Mouse (Mus musculus): ENCODE measurements around the gene Hist1h4n. TPM values are rescaled to one million over a fixed set of nuclear protein-coding genes. Genes with fewer than 3 reads are reported as not detected.
"Not testable (repeated sequence)": the region's sequence is repeated elsewhere in the genome, so short reads cannot be mapped to it uniquely, and the experiment has no call there.

Hist1h4n gene
- total and polyA plus RNA-seq, 2 experiments from 2014 or later, result 1.7 to 1,972 TPM

DNA sequence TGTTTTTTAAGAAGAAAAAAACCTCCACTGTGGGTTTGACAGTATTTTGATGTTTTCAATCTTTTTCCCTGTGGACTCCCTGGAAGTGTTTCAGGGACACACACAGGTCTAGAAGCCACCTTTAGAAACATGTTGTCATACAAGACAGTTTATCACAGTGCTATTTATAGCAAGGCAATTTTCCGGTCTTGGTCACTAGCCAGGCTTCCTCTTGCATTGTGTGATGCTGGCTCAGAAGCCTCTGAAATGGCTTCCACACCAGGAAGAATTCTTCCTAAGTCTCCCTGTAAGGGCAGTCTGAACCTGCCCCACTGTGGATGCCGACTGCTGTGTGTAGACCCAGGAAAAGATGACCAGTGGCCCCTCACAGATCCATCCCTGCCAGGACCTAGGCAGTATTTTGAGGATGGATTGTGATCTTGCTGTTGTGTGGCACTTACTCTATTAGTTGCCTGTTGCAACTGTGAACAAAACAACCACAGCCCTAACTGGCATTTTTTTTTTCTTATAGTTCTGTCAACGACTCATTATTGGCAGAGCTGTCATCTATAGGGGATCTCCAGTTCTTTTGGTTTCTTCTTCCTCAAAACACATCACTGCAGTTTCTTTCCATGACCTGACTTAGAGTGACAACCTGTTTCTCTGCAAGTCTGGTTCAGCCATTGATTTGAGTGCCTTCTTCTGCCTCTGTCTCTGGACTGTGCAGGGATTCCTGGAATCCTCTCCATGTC is 20.4 kb upstream of the Hist1h4n start:
- no peak overlapping the region for H3K4me3 ChIP-seq (ENCODE audit: low read depth, low read length)
- H3K36me3 ChIP-seq (ENCODE audit: insufficient read depth, low read length), result no peaks in the 10 kb centered on the region
- no peaks in the 10 kb centered on the region for H3K9me3 ChIP-seq (ENCODE audit: low read length)
- ATAC-seq (ENCODE audit: low FRiP score), result no peak
- TF ChIP-seq CTCF (IDR thresholded peaks at IDR 0.05), result no peak
- no peak overlapping the region for H3K27ac ChIP-seq (ENCODE audit: low read depth, low read length)
- 73% methylated on average over 3 of the region's 3 CpGs for WGBS
- H3K9ac ChIP-seq (replicated peaks; ENCODE audit: low read length, poor library complexity, severe bottlenecking), result no peak overlapping the region
- no peaks in the 10 kb centered on the region for H3K27me3 ChIP-seq (ENCODE audit: insufficient read depth, low read length)
- H3K4me2 ChIP-seq (ENCODE audit: low read depth, low read length, poor library complexity, severe bottlenecking), result no peak overlapping the region
- H3K4me1 ChIP-seq (ENCODE audit: insufficient read depth, low read length), result no peaks in the 10 kb centered on the region
- DNase-seq (ENCODE audit: low spot score), result no peak

DNA sequence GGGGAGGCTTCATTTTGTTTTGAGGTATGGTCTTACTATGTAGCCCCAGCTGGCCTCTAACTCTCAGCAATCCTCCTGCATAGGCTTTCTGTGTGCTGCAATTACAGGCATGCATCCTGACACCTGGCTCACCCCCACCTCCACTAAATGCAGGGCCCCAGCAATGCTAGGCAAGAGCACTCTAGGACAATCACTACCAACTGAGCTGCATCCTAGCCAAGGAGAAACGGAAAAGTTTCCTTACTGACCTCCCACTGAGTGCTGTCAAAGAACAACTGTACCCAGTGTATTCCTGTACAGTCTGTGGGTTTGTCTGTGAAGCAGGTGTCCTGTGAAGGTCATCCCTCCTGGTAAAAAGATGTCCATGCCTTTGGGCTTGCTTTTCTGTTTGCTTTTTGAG is 18.7 kb upstream of the Hist1h4n start:
- H3K4me3 ChIP-seq (ENCODE audit: low read depth, low read length); H3K4me2 ChIP-seq (ENCODE audit: low read depth, low read length, poor library complexity, severe bottlenecking); H3K9me3 ChIP-seq (ENCODE audit: low read length); DNase-seq (ENCODE audit: low spot score); ATAC-seq (ENCODE audit: low FRiP score); H3K27me3 ChIP-seq (ENCODE audit: insufficient read depth, low read length); H3K36me3 ChIP-seq (ENCODE audit: insufficient read depth, low read length); H3K27ac ChIP-seq (ENCODE audit: low read depth, low read length); H3K4me1 ChIP-seq (ENCODE audit: insufficient read depth, low read length); H3K9ac ChIP-seq (replicated peaks; ENCODE audit: low read length, poor library complexity, severe bottlenecking): not testable (repeated sequence)
- WGBS, result 25% methylated on average over 1 of the region's 1 CpGs

DNA sequence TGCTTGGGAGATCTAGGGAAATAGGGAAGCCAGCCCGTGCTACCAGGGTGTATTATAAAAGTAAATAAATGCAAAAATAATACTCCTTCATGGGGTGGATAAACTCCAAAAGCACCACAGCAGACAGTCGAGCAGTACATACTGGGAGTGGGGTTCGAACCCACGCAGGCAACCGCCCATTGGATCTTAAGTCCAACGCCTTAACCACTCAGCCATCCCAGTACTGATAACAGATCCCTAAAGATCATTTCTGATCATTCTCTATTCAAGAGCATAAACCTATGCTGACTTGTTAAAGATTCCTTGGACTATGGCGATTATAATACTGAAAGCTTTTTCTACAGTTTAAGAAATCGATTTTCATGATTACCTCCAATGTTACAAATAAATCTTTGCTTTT is 15.9 kb upstream of the Hist1h4n start:
- no peak for TF ChIP-seq CTCF (IDR thresholded peaks at IDR 0.05)
- no peak for DNase-seq (ENCODE audit: low spot score)
- Histone ChIP-seq H3K9ac (replicated peaks; ENCODE audit: low read length, poor library complexity, severe bottlenecking) (no peak overlapping the region), H3K9me3 (ENCODE audit: low read length) (no peaks in the 10 kb centered on the region), H3K4me1 (ENCODE audit: insufficient read depth, low read length) (no peaks in the 10 kb centered on the region), H3K4me2 (ENCODE audit: low read depth, low read length, poor library complexity, severe bottlenecking) (no peak overlapping the region), H3K27ac (ENCODE audit: low read depth, low read length) (no peak overlapping the region), H3K36me3 (ENCODE audit: insufficient read depth, low read length) (no peaks in the 10 kb centered on the region), H3K4me3 (ENCODE audit: low read depth, low read length) (no peak overlapping the region), H3K27me3 (ENCODE audit: insufficient read depth, low read length) (no peaks in the 10 kb centered on the region)
- no peak for ATAC-seq (ENCODE audit: low FRiP score)
- WGBS, result 24% methylated on average over 8 of the region's 8 CpGs

DNA sequence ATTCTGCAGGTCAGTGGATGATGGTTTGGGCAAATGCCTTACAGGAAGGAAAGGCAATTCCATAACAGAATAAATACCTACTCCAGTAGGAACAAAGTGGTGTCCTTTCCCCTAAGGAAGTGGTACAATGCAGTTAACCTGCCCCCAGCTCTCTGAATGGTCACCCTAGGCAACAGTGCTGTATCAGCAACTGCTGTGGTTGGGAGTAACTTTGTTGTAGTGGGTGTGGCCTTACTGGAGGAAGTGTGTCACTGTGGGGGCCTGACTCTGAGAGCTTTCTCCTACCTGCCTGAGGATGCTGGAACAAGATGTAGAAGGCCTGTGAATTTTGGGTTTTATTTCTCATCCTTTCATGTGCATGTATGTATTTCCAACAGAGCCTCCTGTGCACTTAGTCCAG is 14.4 kb upstream of the Hist1h4n start:
- not testable (repeated sequence) for H3K9ac ChIP-seq (replicated peaks; ENCODE audit: low read length, poor library complexity, severe bottlenecking); ATAC-seq (ENCODE audit: low FRiP score); H3K4me3 ChIP-seq (ENCODE audit: low read depth, low read length); DNase-seq (ENCODE audit: low spot score); H3K4me1 ChIP-seq (ENCODE audit: insufficient read depth, low read length); H3K9me3 ChIP-seq (ENCODE audit: low read length); H3K27ac ChIP-seq (ENCODE audit: low read depth, low read length); H3K27me3 ChIP-seq (ENCODE audit: insufficient read depth, low read length); H3K36me3 ChIP-seq (ENCODE audit: insufficient read depth, low read length); H3K4me2 ChIP-seq (ENCODE audit: low read depth, low read length, poor library complexity, severe bottlenecking)

DNA sequence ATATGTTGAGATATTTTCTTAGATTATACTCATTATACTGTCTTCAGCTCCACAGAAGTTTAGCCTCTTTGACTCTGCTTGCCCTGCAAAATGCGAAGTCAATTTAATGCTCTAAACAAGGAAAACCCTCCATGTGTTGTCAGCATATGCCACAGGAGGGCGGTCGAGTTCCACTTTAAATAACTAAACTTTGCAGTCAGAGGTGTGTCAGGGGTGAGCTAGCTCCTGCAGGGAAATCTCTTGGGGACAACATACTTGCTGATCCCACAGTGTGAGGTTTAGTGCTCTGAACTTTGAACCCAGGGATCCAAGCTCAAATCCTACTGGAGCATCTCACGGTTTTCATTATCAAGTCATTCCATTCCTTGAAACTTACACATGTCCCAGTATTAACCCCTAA is 8.5 kb upstream of the Hist1h4n start:
- ATAC-seq (ENCODE audit: low FRiP score), result 0 out of 2 replicates have a peak, but pooled peaks have one; percentile 65
- not testable (repeated sequence) for H3K9me3 ChIP-seq (ENCODE audit: low read length); H3K9ac ChIP-seq (replicated peaks; ENCODE audit: low read length, poor library complexity, severe bottlenecking); H3K4me2 ChIP-seq (ENCODE audit: low read depth, low read length, poor library complexity, severe bottlenecking); H3K36me3 ChIP-seq (ENCODE audit: insufficient read depth, low read length); H3K27ac ChIP-seq (ENCODE audit: low read depth, low read length); H3K4me1 ChIP-seq (ENCODE audit: insufficient read depth, low read length); DNase-seq (ENCODE audit: low spot score); H3K4me3 ChIP-seq (ENCODE audit: low read depth, low read length); H3K27me3 ChIP-seq (ENCODE audit: insufficient read depth, low read length)
- no CpG with 5 or more reads among the region's 4 CpGs for WGBS

DNA sequence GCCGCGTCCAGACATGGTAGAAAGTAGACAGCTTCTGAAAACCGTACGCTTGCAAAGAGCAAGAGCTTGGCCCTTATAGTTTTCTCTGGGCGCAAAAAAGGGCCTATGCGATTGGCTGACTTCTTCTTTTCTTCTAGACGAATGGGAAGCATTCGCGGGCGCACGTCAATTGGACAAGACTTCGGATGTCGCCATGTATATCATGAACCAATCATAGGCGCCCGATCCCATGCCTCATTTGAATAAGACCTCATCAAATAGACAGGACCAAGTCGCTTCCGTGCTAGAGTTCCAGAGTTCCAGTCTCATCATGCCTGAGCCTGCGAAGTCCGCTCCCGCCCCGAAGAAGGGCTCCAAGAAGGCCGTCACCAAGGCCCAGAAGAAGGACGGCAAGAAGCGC is 1.5 kb upstream of the Hist1h4n start, which contains the start of the genes Hist1h2ap and Hist1h2br:
Gene Hist1h2ap, minus strand, starts transcription at position 47 of the 400 bp plus-strand sequence.
Gene Hist1h2br, plus strand, starts transcription at position 283 of the 400 bp plus-strand sequence.
- peak; percentile 96 for ATAC-seq (ENCODE audit: low FRiP score)
- not testable (repeated sequence) for H3K36me3 ChIP-seq (ENCODE audit: insufficient read depth, low read length); DNase-seq (ENCODE audit: low spot score); H3K4me3 ChIP-seq (ENCODE audit: low read depth, low read length); H3K9me3 ChIP-seq (ENCODE audit: low read length); H3K4me2 ChIP-seq (ENCODE audit: low read depth, low read length, poor library complexity, severe bottlenecking); H3K27ac ChIP-seq (ENCODE audit: low read depth, low read length); H3K9ac ChIP-seq (replicated peaks; ENCODE audit: low read length, poor library complexity, severe bottlenecking); H3K4me1 ChIP-seq (ENCODE audit: insufficient read depth, low read length); H3K27me3 ChIP-seq (ENCODE audit: insufficient read depth, low read length)
- WGBS, result no CpG with 5 or more reads among the region's 24 CpGs

Measured in midbrain, postnatal 0 days (tissue).